Mouse (Mus musculus) small intestine, adult 2 months (tissue): Measurements from ENCODE around the gene Dtx1. TPM values are rescaled to one million over a fixed set of nuclear protein-coding genes. Genes with fewer than 3 reads are reported as not detected.

ENCODE experiments used
- H3K27ac ChIP-seq: fragments of 200-500 bp; 2 replicates; pipeline ENCODE4 v1.5.1; 2012; ENCODE audit warnings: low read depth, low read length, control low read depth, inconsistent platforms; ENCODE audit not compliant: insufficient read depth
- H3K27me3 ChIP-seq: fragments of 200-500 bp; 2 replicates; pipeline ENCODE4 v1.6.1; 2012; ENCODE audit warnings: mild to moderate bottlenecking, moderate library complexity, low read length, inconsistent platforms; ENCODE audit not compliant: control insufficient read depth, insufficient read depth
- H3K36me3 ChIP-seq: fragments of 200-500 bp; 2 replicates; pipeline ENCODE4 v1.6.1; 2012; ENCODE audit warnings: mild to moderate bottlenecking, low read length, control low read depth, inconsistent platforms; ENCODE audit not compliant: control insufficient read depth, insufficient read depth
- H3K4me1 ChIP-seq: fragments of 200-500 bp; 2 replicates; pipeline ENCODE4 v1.6.1; 2012; ENCODE audit warnings: low read length, inconsistent platforms, mixed read lengths; ENCODE audit not compliant: control insufficient read depth, insufficient read depth, insufficient read length
- H3K4me3 ChIP-seq: fragments of 200-500 bp; 2 replicates; pipeline ENCODE4 v1.5.1; 2012; ENCODE audit warnings: low read depth, mild to moderate bottlenecking, control low read depth, inconsistent platforms, low read length, moderate library complexity
- CTCF ChIP-seq: fragments of 200-500 bp; IDR thresholded peaks from 2 replicates; pipeline ENCODE4 v1.5.1; 2012; ENCODE audit warnings: low read depth, mild to moderate bottlenecking, control low read depth, inconsistent platforms, low read length, moderate library complexity, mixed read lengths; ENCODE audit not compliant: insufficient replicate concordance, insufficient read length; ENCODE audit errors: extremely low read depth
- POLR2A ChIP-seq: fragments of 200-500 bp; IDR thresholded peaks from 2 replicates; pipeline ENCODE4 v1.6.1; 2012; ENCODE audit warnings: low read depth, mild to moderate bottlenecking, control low read depth, inconsistent platforms, low read length, moderate library complexity
- WGBS: fragments of 180-500 bp; shearing (Covaris S2); methylation state at CpG from one replicate; pipeline ENCODE4 v1.1.7; 2018; 5-methylcytosine and 5-hydroxymethylcytosine counted together
- polyA plus RNA-seq: library from polyadenylated mRNA; depleted of rRNA; stranded (reverse); fragments of >200 nt; gene quantifications from 2 replicates; pipeline ENCODE4 v1.2.3, GENCODE M21; 2012

Dtx1 gene
- polyA plus RNA-seq, 1 experiment = 31.1 TPM

GRCm38 (mm10) chr5:120698181-120698580 is 13.5 kb downstream of the Dtx1 start:
- Histone ChIP-seq H3K4me3 (no peak overlapping the region), H3K4me1 (peaks cover 3% of the 10 kb centered on the region), H3K27me3 (peaks cover 14% of the 10 kb centered on the region), H3K36me3 (no peaks in the 10 kb centered on the region), H3K27ac (no peak overlapping the region)
- 56% methylated on average over 3 of the region's 3 CpGs for WGBS
- TF ChIP-seq POLR2A (no peak), CTCF (no peak)

- Histone ChIP-seq H3K27ac (no peak overlapping the region), H3K27me3 (peaks cover 14% of the 10 kb centered on the region), H3K36me3 (no peaks in the 10 kb centered on the region), H3K4me3 (no peak overlapping the region), H3K4me1 (peaks cover 3% of the 10 kb centered on the region)
- WGBS = 50% methylated on average over 4 of the region's 4 CpGs
- TF ChIP-seq CTCF (no peak), POLR2A (no peak)
These were observed 14.9 kb downstream of the Dtx1 start for GRCm38 (mm10) chr5:120696865-120697264.

GRCm38 (mm10) chr5:120696057-120696743 is 15.5 kb downstream of the Dtx1 start:
- 58% methylated on average over 16 of the region's 16 CpGs for WGBS
- no peaks in the 10 kb centered on the region for H3K36me3 ChIP-seq
- TF ChIP-seq POLR2A (no peak), CTCF (no peak)
- no peak overlapping the region for H3K4me3 ChIP-seq
- H3K27ac ChIP-seq = no peak overlapping the region
- H3K4me1 ChIP-seq = peaks cover 3% of the 10 kb centered on the region
- peaks cover 14% of the 10 kb centered on the region for H3K27me3 ChIP-seq

- peaks cover 3% of the 10 kb centered on the region for H3K4me1 ChIP-seq
- no peak overlapping the region for H3K27ac ChIP-seq
- peaks cover 14% of the 10 kb centered on the region for H3K27me3 ChIP-seq
- no peaks in the 10 kb centered on the region for H3K36me3 ChIP-seq
- H3K4me3 ChIP-seq = peak overlapping the region; percentile 23
- TF ChIP-seq POLR2A (no peak), CTCF (no peak)
- WGBS = 20% methylated on average over 41 of the region's 41 CpGs
These were observed 17.0 kb downstream of the Dtx1 start for GRCm38 (mm10) chr5:120694695-120695074.

GRCm38 (mm10) chr5:120693931-120694694 is 17.6 kb downstream of the Dtx1 start:
- Histone ChIP-seq H3K4me3 (peak overlapping the region; percentile 23), H3K4me1 (peaks cover 3% of the 10 kb centered on the region), H3K27me3 (peaks cover 14% of the 10 kb centered on the region), H3K27ac (no peak overlapping the region), H3K36me3 (no peaks in the 10 kb centered on the region)
- no peak for TF ChIP-seq POLR2A
- TF ChIP-seq CTCF = no peak
- 22% methylated on average over 38 of the region's 38 CpGs for WGBS

GRCm38 (mm10) chr5:120692034-120692433 is 19.7 kb downstream of the Dtx1 start:
- TF ChIP-seq POLR2A = no peak
- no peak for TF ChIP-seq CTCF
- H3K4me1 ChIP-seq = peaks cover 3% of the 10 kb centered on the region
- 69% methylated on average over 19 of the region's 19 CpGs for WGBS
- H3K36me3 ChIP-seq = no peaks in the 10 kb centered on the region
- 0 out of 2 replicates have a peak overlapping the region, but pooled peaks have one; percentile 16 for H3K27ac ChIP-seq
- peaks cover 11% of the 10 kb centered on the region for H3K27me3 ChIP-seq
- no peak overlapping the region for H3K4me3 ChIP-seq

- WGBS = 58% methylated on average over 4 of the region's 4 CpGs
These were observed 21.3 kb downstream of the Dtx1 start for GRCm38 (mm10) chr5:120690417-120690816.

More at GRCm38 (mm10) chr5:120690417-120690816, 21.3 kb downstream of the Dtx1 start:
- H3K4me3 ChIP-seq = no peak overlapping the region
- peak overlapping the region; percentile 30; the same call in 1 of the 2 replicates for H3K27ac ChIP-seq
- peaks cover 10% of the 10 kb centered on the region for H3K27me3 ChIP-seq
- no peaks in the 10 kb centered on the region; the same call in 1 of the 2 replicates for H3K4me1 ChIP-seq
- H3K36me3 ChIP-seq = no peaks in the 10 kb centered on the region
- TF ChIP-seq POLR2A (no peak), CTCF (no peak)
